Mouse (Mus musculus): ENCODE data around the gene Cox7a2l. TPM values are rescaled to one million over a fixed set of nuclear protein-coding genes. Genes with fewer than 3 reads are reported as not detected.

Gene Cox7a2l
- polyA plus RNA-seq, 1 experiment: 253 TPM

- H3K27me3 ChIP-seq (ENCODE audit: control insufficient read depth, insufficient read depth, low read length, poor library complexity, severe bottlenecking): no peaks in the 10 kb centered on the region
- TF ChIP-seq POLR2A (IDR thresholded peaks at IDR 0.05; ENCODE audit: insufficient read depth, low read length): no peak
- H3K4me1 ChIP-seq (ENCODE audit: control insufficient read depth, insufficient read depth, low read length): no peaks in the 10 kb centered on the region
- H3K36me3 ChIP-seq (ENCODE audit: control insufficient read depth, insufficient read depth, low read length, poor library complexity, severe bottlenecking): no peaks in the 10 kb centered on the region
- no peak overlapping the region for H3K9ac ChIP-seq (ENCODE audit: low read depth, poor library complexity, severe bottlenecking)
- no peaks in the 10 kb centered on the region for H3K9me3 ChIP-seq (replicated peaks; ENCODE audit: control insufficient read depth, insufficient read depth, low read length, poor library complexity, severe bottlenecking)
- no peak overlapping the region for H3K4me3 ChIP-seq (ENCODE audit: low read depth, low read length)
- H3K27ac ChIP-seq (ENCODE audit: insufficient read depth, low read length): no peak overlapping the region
These were observed 42.0 kb upstream of the Cox7a2l start for GRCm38 (mm10) chr17:83559081-83559480.

- no peaks in the 10 kb centered on the region for H3K27me3 ChIP-seq (ENCODE audit: control insufficient read depth, insufficient read depth, low read length, poor library complexity, severe bottlenecking)
- H3K4me3 ChIP-seq (ENCODE audit: low read depth, low read length): no peak overlapping the region
- no peak for TF ChIP-seq EP300 (IDR thresholded peaks at IDR 0.05; ENCODE audit: insufficient read depth, low read depth, low read length)
- no peak for TF ChIP-seq POLR2A (IDR thresholded peaks at IDR 0.05; ENCODE audit: insufficient read depth, low read length)
- TF ChIP-seq CTCF (IDR thresholded peaks at IDR 0.05; ENCODE audit: low read depth, low read length): no peak
- H3K4me1 ChIP-seq (ENCODE audit: control insufficient read depth, insufficient read depth, low read length): no peaks in the 10 kb centered on the region
- no peak overlapping the region for H3K27ac ChIP-seq (ENCODE audit: insufficient read depth, low read length)
- no peak overlapping the region for H3K9ac ChIP-seq (ENCODE audit: low read depth, poor library complexity, severe bottlenecking)
- no peaks in the 10 kb centered on the region for H3K9me3 ChIP-seq (replicated peaks; ENCODE audit: control insufficient read depth, insufficient read depth, low read length, poor library complexity, severe bottlenecking)
- no peaks in the 10 kb centered on the region for H3K36me3 ChIP-seq (ENCODE audit: control insufficient read depth, insufficient read depth, low read length, poor library complexity, severe bottlenecking)
These were observed 38.7 kb upstream of the Cox7a2l start for GRCm38 (mm10) chr17:83555836-83556235.

- no peaks in the 10 kb centered on the region for H3K4me1 ChIP-seq (ENCODE audit: control insufficient read depth, insufficient read depth, low read length)
- H3K9me3 ChIP-seq (replicated peaks; ENCODE audit: control insufficient read depth, insufficient read depth, low read length, poor library complexity, severe bottlenecking): no peaks in the 10 kb centered on the region
- no peak overlapping the region for H3K9ac ChIP-seq (ENCODE audit: low read depth, poor library complexity, severe bottlenecking)
- H3K27me3 ChIP-seq (ENCODE audit: control insufficient read depth, insufficient read depth, low read length, poor library complexity, severe bottlenecking): no peaks in the 10 kb centered on the region
- no peak overlapping the region for H3K27ac ChIP-seq (ENCODE audit: insufficient read depth, low read length)
- H3K4me3 ChIP-seq (ENCODE audit: low read depth, low read length): no peak overlapping the region
- H3K36me3 ChIP-seq (ENCODE audit: control insufficient read depth, insufficient read depth, low read length, poor library complexity, severe bottlenecking): no peaks in the 10 kb centered on the region
- TF ChIP-seq EP300 (IDR thresholded peaks at IDR 0.05; ENCODE audit: insufficient read depth, low read depth, low read length): no peak
- TF ChIP-seq CTCF (IDR thresholded peaks at IDR 0.05; ENCODE audit: low read depth, low read length): no peak
- TF ChIP-seq POLR2A (IDR thresholded peaks at IDR 0.05; ENCODE audit: insufficient read depth, low read length): no peak
These were observed 37.9 kb upstream of the Cox7a2l start for GRCm38 (mm10) chr17:83554997-83555396.

- H3K36me3 ChIP-seq (ENCODE audit: control insufficient read depth, insufficient read depth, low read length, poor library complexity, severe bottlenecking): no peaks in the 10 kb centered on the region
- no peak overlapping the region for H3K4me3 ChIP-seq (ENCODE audit: low read depth, low read length)
- no peaks in the 10 kb centered on the region for H3K9me3 ChIP-seq (replicated peaks; ENCODE audit: control insufficient read depth, insufficient read depth, low read length, poor library complexity, severe bottlenecking)
- TF ChIP-seq EP300 (IDR thresholded peaks at IDR 0.05; ENCODE audit: insufficient read depth, low read depth, low read length) (0 out of 2 replicates have a peak, but pooled peaks have one; percentile 28), POLR2A (IDR thresholded peaks at IDR 0.05; ENCODE audit: insufficient read depth, low read length) (no peak), CTCF (IDR thresholded peaks at IDR 0.05; ENCODE audit: low read depth, low read length) (peak; percentile 64)
- H3K27ac ChIP-seq (ENCODE audit: insufficient read depth, low read length): no peak overlapping the region
- H3K4me1 ChIP-seq (ENCODE audit: control insufficient read depth, insufficient read depth, low read length): peaks cover 6% of the 10 kb centered on the region
- H3K9ac ChIP-seq (ENCODE audit: low read depth, poor library complexity, severe bottlenecking): no peak overlapping the region
- no peaks in the 10 kb centered on the region for H3K27me3 ChIP-seq (ENCODE audit: control insufficient read depth, insufficient read depth, low read length, poor library complexity, severe bottlenecking)
These were observed 31.5 kb upstream of the Cox7a2l start for GRCm38 (mm10) chr17:83548501-83549233.

- no peaks in the 10 kb centered on the region for H3K9me3 ChIP-seq (replicated peaks; ENCODE audit: control insufficient read depth, insufficient read depth, low read length, poor library complexity, severe bottlenecking)
- TF ChIP-seq EP300 (IDR thresholded peaks at IDR 0.05; ENCODE audit: insufficient read depth, low read depth, low read length): 0 out of 2 replicates have a peak, but pooled peaks have one; percentile 46
- TF ChIP-seq POLR2A (IDR thresholded peaks at IDR 0.05; ENCODE audit: insufficient read depth, low read length): no peak
- no peak for TF ChIP-seq CTCF (IDR thresholded peaks at IDR 0.05; ENCODE audit: low read depth, low read length)
- no peaks in the 10 kb centered on the region for H3K36me3 ChIP-seq (ENCODE audit: control insufficient read depth, insufficient read depth, low read length, poor library complexity, severe bottlenecking)
- no peak overlapping the region for H3K27ac ChIP-seq (ENCODE audit: insufficient read depth, low read length)
- H3K4me3 ChIP-seq (ENCODE audit: low read depth, low read length): no peak overlapping the region
- H3K9ac ChIP-seq (ENCODE audit: low read depth, poor library complexity, severe bottlenecking): no peak overlapping the region
- no peaks in the 10 kb centered on the region for H3K27me3 ChIP-seq (ENCODE audit: control insufficient read depth, insufficient read depth, low read length, poor library complexity, severe bottlenecking)
- peaks cover 6% of the 10 kb centered on the region for H3K4me1 ChIP-seq (ENCODE audit: control insufficient read depth, insufficient read depth, low read length)
These were observed 30.0 kb upstream of the Cox7a2l start for GRCm38 (mm10) chr17:83547145-83547544.

All from ES-Bruce4 (cell line).